Comparison of ENCODE assay signal across 8 mouse cellular contexts in genomic region chr10:79778006-79778405, GRCm38 (mm10). TPM values are rescaled to one million over a fixed set of nuclear protein-coding genes. Genes with fewer than 3 reads are reported as not detected.
DNase-seq lines count a peak whose midpoint lies in the region; ATAC-seq lines count a peak whose summit lies in the region.

No protein-coding gene starts in this region.

- H3K9me3 ChIP-seq in intestine, embryonic 15.5 days: no peaks in the 10 kb centered on the region

- peak overlapping the region; percentile 86 for H3K4me2 ChIP-seq in intestine, embryonic 15.5 days (replicated peaks)

- DNase-seq in adrenal gland, adult (ENCODE audit: inconsistent age in 2 of 2, low spot score in 1 of 2): peak; percentile 81 to 83
- DNase-seq in adrenal gland, postnatal 4 days (ENCODE audit: low spot score in 2 of 2): no peak
- DNase-seq in ovary, postnatal 36 days (ENCODE audit: low spot score): peak; percentile 42
- no peak for DNase-seq in ovary, adult 18-20 months (ENCODE audit: low spot score)
- DNase-seq in mesoderm, embryonic 11.5 days (ENCODE audit: low read depth, low spot score): peak; percentile 54
- DNase-seq in spleen, adult 12 weeks (ENCODE audit: low spot score): no peak
- no peak for DNase-seq in left cerebral cortex, adult 18-20 months (ENCODE audit: low spot score in 2 of 2)

- ATAC-seq in intestine, embryonic 15.5 days: peak; percentile 2; the same call in 1 of the 2 replicates

- H3K4me1 ChIP-seq in intestine, embryonic 15.5 days (replicated peaks): peaks cover 42% of the 10 kb centered on the region

- H3K36me3 ChIP-seq in intestine, embryonic 15.5 days: no peaks in the 10 kb centered on the region

- H3K27ac ChIP-seq in intestine, embryonic 15.5 days: peak overlapping the region; percentile 54

- peak overlapping the region; percentile 54 for H3K4me3 ChIP-seq in intestine, embryonic 15.5 days (replicated peaks)

- 11% methylated on average over 15 of the region's 15 CpGs for WGBS in intestine, embryonic 15.5 days

- 0 out of 2 replicates have a peak overlapping the region, but pooled peaks have one; percentile 69 for H3K9ac ChIP-seq in intestine, embryonic 15.5 days

- H3K27me3 ChIP-seq in intestine, embryonic 15.5 days (replicated peaks): no peaks in the 10 kb centered on the region

RNA-seq across cellular contexts. Expression of gene Fstl3, which starts 0.9 kb away (rescaled TPM):
- 1 to 10 TPM; 6.7 to 7.1 TPM for total RNA-seq in adrenal gland, postnatal 4 days (2021)
- 14.0 and 16.1 TPM in 2 replicates for polyA plus RNA-seq in intestine, embryonic 15.5 days (2015; fragmentation: Nextera tagmentation; extraction: Ambion mirVana)
- 1 to 10 TPM; 2.7 to 3.2 TPM for total RNA-seq in left cerebral cortex, adult 18-20 months (2021)

RNA-seq across cellular contexts. Expression of gene Rnf126, which starts 11.3 kb away (rescaled TPM):
- 10 to 100 TPM; 60.7 to 61.7 TPM for total RNA-seq in adrenal gland, postnatal 4 days (2021)
- polyA plus RNA-seq in intestine, embryonic 15.5 days (2015; fragmentation: Nextera tagmentation; extraction: Ambion mirVana): 89.8 and 91.6 TPM in 2 replicates
- total RNA-seq in left cerebral cortex, adult 18-20 months (2021): 10 to 100 TPM; 86.7 to 98.4 TPM

RNA-seq across cellular contexts. Expression of gene Prss57, which starts 12.8 kb away (rescaled TPM):
- under 1 TPM; 0.11 to 0.71 TPM for total RNA-seq in adrenal gland, postnatal 4 days (2021)
- polyA plus RNA-seq in intestine, embryonic 15.5 days (2015; fragmentation: Nextera tagmentation; extraction: Ambion mirVana): 0.09 TPM in 1 of 2 replicates, not detected in the other
- under 1 TPM; 0.63 to 0.72 TPM for total RNA-seq in left cerebral cortex, adult 18-20 months (2021)

RNA-seq across cellular contexts. Expression of gene Palm, which starts 15.4 kb away (rescaled TPM):
- 100 to 1,000 TPM in 1 of 2 experiments, 10 to 100 TPM in 1; 91.8 to 119 TPM for total RNA-seq in adrenal gland, postnatal 4 days (2021)
- polyA plus RNA-seq in intestine, embryonic 15.5 days (2015; fragmentation: Nextera tagmentation; extraction: Ambion mirVana): 48.1 and 48.5 TPM in 2 replicates
- 100 to 1,000 TPM; 290 to 308 TPM for total RNA-seq in left cerebral cortex, adult 18-20 months (2021)

RNA-seq across cellular contexts. Expression of gene Fgf22, which starts 23.1 kb away (rescaled TPM):
- not detected for total RNA-seq in adrenal gland, postnatal 4 days (2021)
- polyA plus RNA-seq in intestine, embryonic 15.5 days (2015; fragmentation: Nextera tagmentation; extraction: Ambion mirVana): 0.09 and 0.28 TPM in 2 replicates
- 1 to 10 TPM; 4.3 to 5.6 TPM for total RNA-seq in left cerebral cortex, adult 18-20 months (2021)

Comparison
In these comparisons a context has a peak if more than half of its experiments do, and no peak if none do; other contexts are left out.
1. DNase-seq: peak in adrenal gland, adult (2 of 2), ovary, postnatal 36 days (single experiment) and mesoderm, embryonic 11.5 days (single experiment); none in adrenal gland, postnatal 4 days (0 of 2), ovary, adult 18-20 months (single experiment), spleen, adult 12 weeks (single experiment) and left cerebral cortex, adult 18-20 months (0 of 2).